Mouse (Mus musculus): ENCODE data around the gene Clcnka.

Gene Clcnka

DNA sequence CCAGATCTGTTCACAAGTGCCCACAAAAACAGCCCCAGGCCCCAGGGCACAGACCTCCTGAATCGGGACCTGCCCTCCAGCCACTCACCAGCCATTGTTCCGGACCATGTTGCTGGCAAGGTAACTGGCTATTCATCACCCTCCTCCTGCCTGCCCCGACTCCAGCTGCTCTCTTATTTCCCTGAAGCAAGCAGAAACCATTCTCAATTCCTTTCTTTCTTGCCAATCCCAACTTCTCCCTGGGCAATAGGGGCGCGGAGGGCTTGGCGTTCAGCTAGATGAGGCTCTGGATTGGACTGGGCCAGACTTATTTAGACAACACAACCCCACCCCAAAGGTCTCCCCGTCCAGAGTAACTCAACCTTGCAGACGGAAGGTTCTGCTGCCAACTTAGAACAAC, 18.9 kb downstream of the Clcnka start:
- DNase-seq (ENCODE audit: low spot score in 2 of 2), result no peak

DNA sequence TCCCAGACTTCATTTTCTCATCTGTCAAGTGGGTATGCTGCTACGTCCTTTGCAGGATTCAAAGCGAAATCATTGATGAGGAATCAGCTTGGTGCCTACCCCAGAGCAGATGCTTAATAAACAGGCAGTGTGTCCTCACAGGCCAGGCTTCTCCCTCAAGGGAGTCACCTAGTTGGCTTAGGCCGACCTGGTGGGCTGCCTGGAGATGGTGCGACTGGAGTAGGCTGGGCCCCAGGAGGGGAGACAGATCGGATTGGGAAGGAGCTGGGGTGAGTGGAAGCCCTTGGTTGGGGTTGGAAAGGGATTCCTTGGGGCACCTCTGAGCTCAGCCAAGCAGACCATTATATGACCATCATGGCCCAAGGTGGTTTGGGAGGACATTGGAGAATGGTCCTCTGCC, 26.1 kb downstream of the Clcnka start:
- DNase-seq (ENCODE audit: low spot score in 2 of 2), result no peak

DNA sequence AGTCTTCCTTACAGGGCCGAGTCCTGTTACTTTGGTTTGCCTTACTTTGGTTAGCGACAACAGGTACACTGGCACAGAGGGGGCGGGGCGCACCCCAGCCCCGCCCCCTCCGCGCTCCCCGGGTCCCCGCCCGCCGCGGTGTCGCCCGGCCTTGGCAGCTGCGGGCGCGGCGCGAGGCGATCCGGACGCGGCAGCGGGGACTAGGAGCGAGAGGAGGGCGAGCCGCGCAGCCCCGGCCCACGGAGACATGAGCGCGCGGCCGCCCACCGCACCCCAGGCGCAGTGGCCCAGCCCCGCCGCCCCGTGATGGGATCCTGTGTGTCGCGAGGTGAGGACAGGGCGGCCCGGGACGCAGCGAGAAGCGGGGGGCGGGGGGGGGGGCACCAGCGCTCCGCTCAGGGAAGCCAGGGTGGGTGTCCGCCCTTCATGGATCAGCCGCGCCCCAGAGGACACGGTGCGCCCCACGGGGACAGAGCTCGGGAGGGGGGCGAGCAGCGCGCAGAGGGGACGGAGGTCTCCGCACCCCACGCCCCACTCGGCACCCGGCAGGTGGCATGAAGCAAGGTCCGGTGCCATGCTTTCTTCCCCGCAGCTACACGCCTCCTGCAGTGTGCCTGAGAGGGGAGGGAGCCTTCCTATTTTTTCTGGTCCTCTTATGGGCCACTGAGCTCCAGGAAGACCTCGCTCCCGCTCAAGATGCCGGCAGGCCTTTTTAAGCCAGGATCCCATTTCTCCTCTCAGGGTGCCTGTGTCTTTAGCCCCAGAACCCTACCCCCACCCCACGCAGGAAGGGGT, 30.3 kb downstream of the Clcnka start, which contains the start of gene Fam131c:
Gene Fam131c, plus strand, starts transcription at position 224 of the 795 bp plus-strand sequence.
- no peak for DNase-seq (ENCODE audit: low spot score in 2 of 2)

DNA sequence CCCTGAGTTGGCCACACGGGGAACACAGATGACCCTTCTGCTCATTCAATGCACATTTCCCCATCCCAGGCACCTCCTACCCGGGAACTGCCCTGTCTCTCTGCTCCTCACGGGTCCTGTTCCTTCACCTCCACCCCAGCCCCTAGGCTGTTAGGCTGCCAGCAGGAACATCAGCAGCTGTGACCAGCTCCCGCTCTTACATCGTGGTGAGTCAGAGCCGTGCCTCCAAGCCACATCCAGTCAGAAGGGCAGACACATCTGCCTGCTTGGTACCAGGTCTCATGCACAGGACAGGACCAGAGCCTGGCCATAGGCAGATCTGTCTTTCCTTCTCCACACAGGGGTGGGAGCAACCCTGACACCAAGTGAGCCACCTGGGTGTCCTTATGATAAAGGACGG, 32.6 kb downstream of the Clcnka start:
- DNase-seq (ENCODE audit: low spot score in 2 of 2), result no peak

DNA sequence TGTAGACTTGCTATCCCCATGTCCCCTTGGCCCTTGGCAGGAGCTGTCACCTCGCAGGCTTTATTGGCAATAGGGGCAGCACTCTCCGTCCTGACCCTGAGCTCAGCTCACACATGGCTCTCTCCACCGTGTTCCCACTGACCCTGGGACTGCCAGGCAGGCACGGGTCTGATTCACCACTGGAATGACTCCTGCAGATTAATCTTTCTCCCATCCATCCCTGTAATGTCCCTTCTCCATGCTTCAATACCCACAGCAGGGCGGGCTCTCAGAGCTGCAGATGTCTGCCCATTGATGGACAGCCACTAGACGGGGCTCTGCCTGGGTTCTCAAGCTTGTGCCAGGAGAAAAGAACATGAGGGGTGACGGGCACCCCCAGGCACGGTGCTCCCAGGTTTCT, 33.4 kb downstream of the Clcnka start:
- DNase-seq (ENCODE audit: low spot score in 2 of 2), result no peak

DNA sequence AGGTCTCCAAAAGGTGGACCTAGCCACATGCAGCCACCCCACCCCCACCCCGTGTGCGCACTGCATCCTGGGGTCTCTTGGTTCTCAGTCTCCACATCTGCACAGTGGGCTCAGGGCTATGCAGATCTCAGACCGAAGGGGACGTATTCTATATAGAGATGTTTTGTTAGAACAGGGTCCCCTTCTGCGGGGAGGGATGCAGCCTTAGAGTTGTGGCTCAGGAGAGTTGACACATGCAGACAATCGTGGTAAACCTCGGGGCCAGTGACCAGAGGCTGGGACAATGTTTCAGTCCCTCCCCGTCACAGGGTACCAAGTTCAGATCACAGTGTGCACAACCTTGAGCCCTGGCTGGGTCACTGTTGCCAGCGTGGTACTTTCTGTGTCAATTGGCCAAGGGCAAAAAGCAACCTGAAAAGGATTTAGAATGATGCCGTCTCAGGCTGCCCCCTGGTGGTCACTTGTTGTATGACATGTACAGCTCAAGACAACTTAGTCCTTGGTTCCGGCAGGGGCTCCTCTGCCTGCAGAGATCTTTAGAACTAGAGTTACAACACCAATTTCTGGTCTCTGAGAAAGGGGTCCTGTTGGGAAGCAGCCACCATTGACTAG, 35.5 kb downstream of the Clcnka start:
- DNase-seq (ENCODE audit: low spot score in 2 of 2), result peak; percentile 31 to 76

DNA sequence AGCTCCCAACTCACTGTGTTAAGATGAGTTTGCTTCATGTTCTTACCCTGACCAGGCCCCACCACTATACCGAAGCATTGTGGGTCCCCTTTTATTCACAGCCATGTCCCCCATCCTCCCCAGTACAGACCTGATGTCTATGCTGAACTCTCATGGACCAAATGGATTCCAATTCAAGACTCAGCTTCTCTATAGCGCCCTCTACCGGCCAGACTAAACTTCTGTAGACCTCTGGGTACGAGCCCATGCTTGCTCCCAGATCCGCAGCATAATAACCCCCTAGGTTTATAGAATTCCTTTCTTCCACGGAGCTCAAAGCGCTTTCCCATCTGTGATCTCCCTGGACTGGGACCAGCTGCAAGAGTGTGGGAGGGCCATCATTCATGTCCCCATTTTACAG, 37.7 kb downstream of the Clcnka start:
- no peak for DNase-seq (ENCODE audit: low spot score in 2 of 2)

DNA sequence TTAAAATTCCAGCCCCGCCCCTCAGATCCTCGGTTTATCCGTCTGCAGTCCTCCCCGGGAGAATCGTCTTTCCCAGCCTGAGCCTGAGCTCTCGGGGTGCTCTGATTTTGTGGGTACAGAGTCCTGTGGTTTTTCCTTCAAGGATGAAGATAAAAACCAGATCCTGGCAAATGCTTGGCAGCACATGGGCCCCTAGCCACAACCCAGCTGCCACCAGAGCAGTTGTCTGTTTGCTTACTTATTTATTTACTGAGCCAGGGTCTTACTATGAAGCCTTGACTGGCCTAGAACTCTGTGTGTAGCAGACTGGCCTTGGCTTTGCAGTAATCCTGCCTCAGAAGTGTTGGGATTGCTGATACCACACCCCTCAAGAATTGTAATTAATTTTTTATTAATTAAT, 39.3 kb downstream of the Clcnka start:
- DNase-seq (ENCODE audit: low spot score in 2 of 2), result no peak

DNA sequence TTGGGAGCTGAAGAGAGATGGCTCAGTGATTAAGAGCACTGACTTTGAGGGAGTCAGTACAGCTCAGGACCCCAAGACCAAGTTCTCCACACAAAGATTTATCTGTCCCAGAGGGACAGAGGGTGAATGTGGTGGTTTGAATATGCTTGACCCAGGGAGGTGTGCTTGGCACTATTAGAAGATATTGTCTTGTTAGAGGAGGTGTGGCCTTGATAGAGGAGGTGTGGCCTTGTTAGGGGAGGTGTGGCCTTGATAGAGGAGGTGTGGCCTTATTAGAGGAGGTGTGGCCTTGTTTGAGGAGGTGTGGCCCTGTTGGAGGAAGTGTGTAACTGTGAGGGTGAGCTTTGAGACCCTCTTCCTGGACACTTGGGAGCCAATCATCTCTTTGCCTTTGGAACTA, 40.7 kb downstream of the Clcnka start:
- no peak for DNase-seq (ENCODE audit: low spot score in 2 of 2)

DNA sequence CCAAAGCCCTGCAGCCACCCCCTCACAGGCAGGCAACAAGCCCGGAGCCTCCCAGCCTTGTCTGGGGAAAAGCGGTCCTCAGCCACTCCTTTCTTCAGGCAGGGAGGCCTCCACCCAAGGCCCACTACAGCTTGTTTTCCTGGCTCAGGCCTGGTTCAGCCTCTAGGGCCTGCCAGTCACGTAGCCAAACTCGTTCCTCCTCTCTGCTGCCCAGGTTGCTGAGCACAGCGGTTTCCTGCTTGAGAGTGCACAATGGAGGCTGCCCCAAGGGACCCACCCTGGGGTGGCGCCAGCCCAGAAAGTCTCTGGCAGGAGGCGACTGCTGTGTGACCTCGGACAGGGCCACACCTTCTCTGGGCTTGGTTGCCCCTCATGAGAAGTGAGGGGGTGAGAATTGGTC, 44.7 kb downstream of the Clcnka start:
- peak; percentile 58 to 67 for DNase-seq (ENCODE audit: low spot score in 2 of 2)

DNA sequence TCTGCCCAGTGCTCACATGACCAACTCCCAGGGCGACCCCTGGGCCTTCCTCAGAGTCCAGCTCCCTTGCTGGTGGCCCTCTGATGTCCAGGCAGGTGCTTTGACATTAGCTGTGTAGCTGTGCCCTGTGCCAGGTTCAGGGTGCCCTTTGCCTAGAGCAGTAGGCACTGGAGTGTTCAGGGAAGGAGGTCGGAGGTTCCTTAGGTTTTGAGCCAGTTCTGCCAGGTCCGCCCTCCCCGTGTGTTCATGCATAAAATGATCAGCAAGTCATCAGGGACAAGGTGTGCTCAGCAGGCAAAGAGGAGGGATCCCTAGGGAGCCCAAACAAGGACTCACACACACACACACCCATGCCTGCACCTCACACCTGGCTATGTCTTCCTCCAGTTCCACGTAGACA, 45.5 kb downstream of the Clcnka start:
- DNase-seq (ENCODE audit: low spot score in 2 of 2), result no peak

DNA sequence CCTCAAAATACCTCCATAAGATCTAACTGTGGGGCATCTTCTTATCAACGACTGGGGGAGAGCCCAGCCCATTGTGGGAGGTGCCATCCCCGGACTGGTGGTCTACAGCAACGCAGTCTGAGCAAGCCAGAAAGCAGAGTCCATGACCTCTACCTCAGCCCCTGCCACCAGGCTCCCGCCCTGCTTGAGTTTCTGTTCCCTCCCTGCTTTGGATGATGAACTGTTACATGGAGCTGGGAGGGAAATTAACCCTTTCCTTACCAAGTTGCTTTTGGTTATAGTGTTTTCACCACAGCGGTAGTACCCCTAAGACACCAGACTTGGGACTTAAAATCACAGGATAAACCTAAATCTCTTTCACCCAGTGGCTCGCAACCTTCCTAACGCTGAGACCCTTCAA, 46.6 kb downstream of the Clcnka start:
- DNase-seq (ENCODE audit: low spot score in 2 of 2), result no peak

DNA sequence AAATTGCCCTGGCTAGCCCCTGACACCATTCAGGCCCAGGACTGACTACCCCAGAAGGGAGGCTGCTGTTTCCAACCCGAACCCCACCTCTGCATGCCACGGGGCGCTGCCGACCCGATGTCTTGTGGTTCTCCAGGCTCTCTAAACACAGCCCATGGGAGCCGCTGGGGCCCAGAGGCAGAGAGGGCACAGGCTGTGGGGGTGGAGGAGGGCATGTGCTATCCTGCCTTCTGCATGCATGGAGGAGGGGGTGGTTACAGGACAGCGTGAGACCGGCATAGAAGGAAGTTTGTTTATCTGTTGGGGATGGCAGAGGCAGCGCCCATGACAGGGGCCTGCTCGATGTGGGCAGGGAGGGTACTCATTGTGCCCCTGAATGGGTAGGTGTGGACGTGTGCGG, 48.5 kb downstream of the Clcnka start:
- no peak for DNase-seq (ENCODE audit: low spot score in 2 of 2)

DNA sequence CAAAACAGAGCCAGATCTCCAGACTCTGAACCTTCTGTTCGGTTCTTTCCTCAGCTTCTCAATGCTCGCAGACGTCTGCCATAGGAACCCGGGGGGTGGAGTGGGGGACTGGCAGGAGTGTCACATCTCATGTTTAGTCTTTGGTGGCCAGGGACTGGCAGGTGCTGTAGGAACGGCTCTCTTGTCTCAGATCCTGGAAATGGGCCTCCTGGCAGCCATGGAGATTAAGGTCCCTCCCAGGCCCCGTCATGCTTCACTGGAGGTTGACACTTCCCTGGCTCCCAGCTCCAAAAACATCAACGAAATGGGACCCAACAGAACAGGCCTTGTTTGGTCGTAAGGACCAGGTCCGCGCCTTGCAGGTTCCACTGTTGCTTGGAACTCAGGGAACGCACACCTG, 49.9 kb downstream of the Clcnka start:
- DNase-seq (ENCODE audit: low spot score in 2 of 2), result no peak

DNA sequence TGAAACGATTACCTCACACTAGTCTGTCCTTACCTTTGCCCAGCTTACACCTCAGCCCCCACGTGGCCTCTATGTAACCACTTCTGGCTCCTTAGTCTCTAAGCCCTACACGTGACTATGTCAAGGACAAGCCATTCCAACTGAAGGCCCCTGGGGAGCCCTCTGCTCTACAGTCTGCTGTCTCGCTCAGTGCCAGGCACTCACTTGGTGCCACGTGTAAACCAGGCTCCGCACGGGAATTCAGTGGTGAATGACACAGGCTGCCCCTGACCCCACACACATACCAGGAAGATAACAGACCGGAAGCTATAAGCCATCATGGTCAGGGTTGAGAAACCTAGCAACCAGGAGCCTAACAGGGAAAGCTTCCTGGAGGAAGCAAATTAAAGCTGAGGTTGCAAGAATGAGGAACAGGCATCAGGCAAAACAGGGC, 51.1 kb downstream of the Clcnka start:
- DNase-seq (ENCODE audit: low spot score in 2 of 2), result no peak

DNA sequence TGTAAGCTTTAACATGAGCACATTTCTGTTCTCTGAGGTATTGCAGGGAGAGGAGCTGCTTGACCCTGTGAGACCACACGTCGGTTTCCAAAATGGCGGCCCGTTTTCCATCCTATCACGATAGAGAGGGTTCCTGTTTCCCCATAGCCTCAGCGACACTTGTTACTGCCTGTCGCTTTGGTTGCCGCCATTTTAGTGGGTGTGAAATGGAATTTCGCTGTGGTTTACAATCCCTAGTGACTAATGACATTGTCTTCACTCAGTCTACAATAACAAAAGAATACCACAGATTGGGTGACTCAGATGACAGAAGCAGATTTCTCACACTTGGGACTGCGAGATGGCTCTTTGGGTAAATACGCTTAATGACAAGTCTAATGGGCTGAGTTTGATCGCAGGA, 53.3 kb downstream of the Clcnka start:
- no peak for DNase-seq (ENCODE audit: low spot score in 2 of 2)

DNA sequence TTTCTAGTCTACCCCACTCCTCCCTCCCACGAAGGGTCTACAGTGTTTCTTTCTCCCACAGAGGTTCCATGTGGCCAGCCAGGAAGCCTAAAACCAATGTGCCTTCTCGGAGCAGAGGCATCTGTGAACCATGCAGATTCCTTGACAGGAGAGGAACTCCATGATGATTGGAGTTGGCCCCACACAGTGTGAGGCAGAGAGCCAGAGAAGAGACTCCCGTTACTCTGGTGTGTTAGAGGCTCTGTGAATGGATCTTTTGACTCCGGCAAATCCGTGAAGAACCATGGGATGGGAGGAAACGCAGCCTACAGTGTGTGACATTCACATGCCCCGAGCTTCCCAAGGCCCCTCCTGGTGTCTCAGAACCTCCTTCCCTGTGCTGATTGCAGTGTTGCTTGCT, 55.0 kb downstream of the Clcnka start:
- no peak for DNase-seq (ENCODE audit: low spot score in 2 of 2)

DNA sequence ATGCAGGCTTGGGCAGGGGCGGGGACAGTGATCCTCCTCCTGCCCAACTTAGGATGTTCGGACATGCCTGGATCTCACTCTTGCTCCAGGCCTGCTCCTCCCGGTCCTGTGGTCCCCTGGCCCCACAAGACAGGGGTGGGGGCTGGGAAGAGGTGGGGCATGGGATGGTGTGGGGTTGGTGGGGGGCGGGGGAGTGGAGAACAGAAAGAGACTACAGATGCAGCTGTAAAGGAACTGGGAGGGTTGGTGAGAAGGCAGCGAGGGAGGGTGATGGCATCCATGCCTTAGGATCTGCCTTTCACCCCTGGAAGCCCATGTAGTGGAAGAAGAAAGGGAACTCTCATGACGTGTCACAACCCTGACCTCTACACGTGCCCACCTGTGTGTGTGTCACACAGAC, 57.0 kb downstream of the Clcnka start:
- DNase-seq (ENCODE audit: low spot score in 2 of 2), result no peak

DNA sequence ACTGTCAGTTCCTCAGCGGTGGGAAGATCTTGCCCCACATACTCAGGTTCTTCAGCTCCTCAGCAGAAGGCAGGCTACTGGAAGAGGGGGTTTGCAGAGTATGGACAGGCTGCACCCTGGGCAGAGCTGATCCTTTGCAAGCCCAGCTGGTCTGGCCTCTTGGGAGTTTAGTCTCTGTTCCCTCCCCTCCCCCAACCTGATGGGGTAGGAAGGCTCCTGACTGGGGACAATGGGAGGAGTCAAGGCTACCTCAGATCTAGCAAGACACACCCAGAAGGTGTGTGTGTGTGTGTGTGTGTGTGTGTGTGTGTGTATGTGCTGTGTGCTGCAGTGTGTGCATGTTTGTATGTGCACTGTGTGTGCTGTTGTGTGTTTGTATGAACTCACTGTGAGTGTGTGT, 59.7 kb downstream of the Clcnka start:
- DNase-seq (ENCODE audit: low spot score in 2 of 2), result no peak

DNA sequence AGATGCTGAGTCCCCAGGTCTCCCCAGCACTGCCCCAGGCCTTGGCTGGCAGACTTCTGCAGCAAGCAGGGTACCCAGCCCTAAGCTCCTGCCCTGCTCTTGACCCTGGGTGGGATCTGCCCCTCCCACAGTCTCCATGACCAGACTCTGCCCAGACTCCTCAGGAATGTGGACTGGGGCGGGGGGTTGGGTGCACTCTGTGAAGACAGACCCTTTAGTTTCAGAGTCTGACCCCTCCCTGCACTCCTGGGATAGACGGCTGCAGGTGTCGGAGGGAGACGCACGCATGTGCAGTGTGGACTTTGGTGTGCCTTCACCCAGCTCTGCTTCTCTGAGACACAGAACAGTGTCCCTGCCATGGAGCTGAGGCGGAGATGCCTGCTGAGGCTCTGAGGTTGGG, 60.5 kb downstream of the Clcnka start:
- DNase-seq (ENCODE audit: low spot score in 2 of 2), result no peak

DNA sequence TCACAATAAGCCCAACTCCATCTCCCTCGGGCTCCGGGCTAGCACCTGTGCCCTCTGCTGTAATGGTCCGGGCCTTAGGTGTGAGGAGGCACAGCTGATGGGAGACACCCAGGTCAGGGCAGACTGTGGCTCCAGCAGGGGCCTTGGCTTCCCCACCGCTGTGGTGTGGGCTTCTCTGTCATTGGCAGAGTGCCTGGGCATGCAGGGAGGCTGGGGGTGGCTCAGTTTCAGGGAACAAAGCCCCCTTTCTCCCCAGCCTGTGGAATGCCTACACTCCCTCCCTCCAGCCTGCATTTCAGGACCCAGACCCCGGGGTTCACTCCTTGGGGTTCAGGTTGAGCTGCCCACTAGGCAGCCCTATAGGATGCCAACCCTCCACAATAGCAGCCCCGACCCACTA, 62.3 kb downstream of the Clcnka start:
- no peak for DNase-seq (ENCODE audit: low spot score in 2 of 2)

DNA sequence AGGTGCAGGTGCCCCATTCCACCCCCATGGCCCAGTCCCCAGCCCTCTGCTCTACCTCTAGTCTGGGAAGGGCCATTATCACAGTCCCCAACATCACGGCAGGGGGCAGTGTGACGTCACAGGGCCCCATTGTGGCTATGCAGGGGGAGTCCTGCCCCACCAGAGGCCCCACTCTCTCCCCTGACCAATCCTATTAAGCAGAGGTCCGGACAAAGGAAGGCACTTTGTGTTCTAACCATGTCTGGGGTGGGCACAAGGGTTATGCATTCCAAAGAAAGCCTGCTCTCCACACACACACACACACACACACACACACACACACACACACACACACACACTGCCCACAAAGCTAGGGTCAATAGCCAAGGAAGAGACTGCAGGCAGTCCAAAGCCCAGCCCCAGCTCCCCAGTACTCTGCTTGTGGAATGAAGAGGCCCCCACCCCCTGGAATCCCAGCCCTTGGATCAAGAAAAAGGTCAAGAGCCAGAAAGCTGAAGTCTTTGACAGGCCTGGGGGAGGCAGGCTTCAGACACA, 63.2 kb downstream of the Clcnka start:
- no peak for DNase-seq (ENCODE audit: low spot score in 2 of 2)

DNA sequence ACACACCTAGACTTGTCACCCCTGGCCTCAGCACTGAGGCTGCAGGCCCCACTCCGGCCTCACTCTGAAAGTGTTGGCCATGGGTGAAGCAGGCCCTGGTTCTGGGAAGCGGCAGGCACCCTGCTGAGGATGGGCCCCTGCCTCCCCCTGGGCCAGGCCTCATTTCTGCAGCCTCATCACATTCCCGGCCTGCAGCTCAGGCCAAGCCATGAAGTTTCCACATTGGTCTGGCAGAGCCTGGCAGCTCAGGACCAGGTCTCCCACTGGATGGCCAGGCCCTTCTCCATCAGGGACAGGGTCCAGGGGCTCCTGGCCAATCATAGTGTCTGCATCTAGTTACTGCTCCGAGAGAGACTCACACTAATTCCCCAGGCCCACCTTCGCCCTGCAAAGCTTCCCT, 63.8 kb downstream of the Clcnka start:
- no peak for DNase-seq (ENCODE audit: low spot score in 2 of 2)
